Mouse (Mus musculus) left cerebral cortex, postnatal 4 days (tissue): ENCODE results near the gene Duox2. TPM values are rescaled to one million over a fixed set of nuclear protein-coding genes. Genes with fewer than 3 reads are reported as not detected.
A peak's percentile ranks its signal among the peaks of the same experiment; 100 is the strongest.

Experiments
- DNase-seq: peaks from one replicate; pipeline ENCODE4 v3.0.0-alpha.2; 2022
- intact Hi-C: fragments of 180-260 bp; cut with DNase I; formaldehyde crosslinking; loops from one replicate; pipeline ENCODE4 v1.15.1; 2025
- total RNA-seq, 2 experiments: library from RNA; stranded (reverse); gene quantifications; 2 replicates each; pipeline ENCODE4 v1.2.3; 2021

Gene Duox2
- total RNA-seq, 2 experiments from 2014 or later, result 0.22 to 0.58 TPM

- no peak for DNase-seq
- intact Hi-C loops, result no loop called here
Observed at GRCm38 (mm10) chr2:122241935-122242334, 56.3 kb downstream of the Duox2 start.

GRCm38 (mm10) chr2:122241226-122241625 lies 57.0 kb downstream of the Duox2 start:
- intact Hi-C loops, result no loop called here
- DNase-seq, result no peak

- intact Hi-C loops, result no loop called here
- no peak for DNase-seq
Observed at GRCm38 (mm10) chr2:122240735-122241134, 57.5 kb downstream of the Duox2 start.

GRCm38 (mm10) chr2:122237891-122238470 lies 60.3 kb downstream of the Duox2 start:
- DNase-seq, result peak; percentile 11
- intact Hi-C loops, result no loop called here

- no peak for DNase-seq
- intact Hi-C loops, result no loop called here
Observed at GRCm38 (mm10) chr2:122236321-122236720, 61.9 kb downstream of the Duox2 start.

GRCm38 (mm10) chr2:122235425-122235824 lies 62.8 kb downstream of the Duox2 start:
- intact Hi-C loops, result no loop called here
- DNase-seq, result no peak

- peak; percentile 90 for DNase-seq
- intact Hi-C loops, result no loop called here
Observed at GRCm38 (mm10) chr2:122234611-122235288, 63.5 kb downstream of the Duox2 start, which contains the start of gene Sord. Gene Sord (plus strand): TSS chr2:122234749.

GRCm38 (mm10) chr2:122233759-122234557 lies 64.3 kb downstream of the Duox2 start:
- intact Hi-C loops, result no loop called here

GRCm38 (mm10) chr2:122233341-122233740 lies 64.9 kb downstream of the Duox2 start:
- no peak for DNase-seq
- intact Hi-C loops, result no loop called here

More at GRCm38 (mm10) chr2:122233759-122234557, 64.3 kb downstream of the Duox2 start:
- DNase-seq, result peak; percentile 7

- no peak for DNase-seq
- intact Hi-C loops, result no loop called here
Observed at GRCm38 (mm10) chr2:122231616-122232015, 66.6 kb downstream of the Duox2 start.

GRCm38 (mm10) chr2:122230395-122230794 lies 67.9 kb downstream of the Duox2 start:
- no peak for DNase-seq
- intact Hi-C loops, result no loop called here

Other genes starting within 250 kb of the Duox2 start
- 10 to 100 TPM; 23.3 to 23.7 TPM for gene Spg11, start 180.1 kb downstream of the Duox2 start, total RNA-seq
- gene B2m, start 150.8 kb downstream of the Duox2 start, total RNA-seq, result 10 to 100 TPM; 38.3 to 42.6 TPM
- not detected for gene Trim69, start 137.7 kb downstream of the Duox2 start, total RNA-seq
- not detected for gene Patl2, start 112.3 kb downstream of the Duox2 start, total RNA-seq
- gene Terb2, start 112.2 kb downstream of the Duox2 start, total RNA-seq, result not detected
- gene Sord, start 63.7 kb downstream of the Duox2 start, total RNA-seq, result 10 to 100 TPM; 14.9 to 16.0 TPM
- under 1 TPM; 0.36 to 0.40 TPM for gene Duoxa2, start 451 bp upstream of the Duox2 start, total RNA-seq
- under 1 TPM; 0.40 to 0.66 TPM for gene Duoxa1, start 15.3 kb upstream of the Duox2 start, total RNA-seq
- gene Duox1, start 17.2 kb upstream of the Duox2 start, total RNA-seq, result under 1 TPM; 0.12 to 0.36 TPM
- gene Shf, start 70.7 kb upstream of the Duox2 start, total RNA-seq, result 10 to 100 TPM; 54.9 to 56.9 TPM
- gene Slc28a2, start 128.0 kb upstream of the Duox2 start, total RNA-seq, result under 1 TPM in 1 of 2 experiments, not detected in 1; 0.20 TPM
- gene Gm14085, start 186.5 kb upstream of the Duox2 start, total RNA-seq, result under 1 TPM in 1 of 2 experiments, not detected in 1; 0.12 TPM